Mouse (Mus musculus) kidney, adult 9 months (tissue): ENCODE data around the gene Il34.
A peak's percentile ranks its signal among the peaks of the same experiment; 100 is the strongest.

Source experiments
- DNase-seq: peaks from one replicate; pipeline ENCODE4 v3.0.0; 2022

The Il34 gene

DNA sequence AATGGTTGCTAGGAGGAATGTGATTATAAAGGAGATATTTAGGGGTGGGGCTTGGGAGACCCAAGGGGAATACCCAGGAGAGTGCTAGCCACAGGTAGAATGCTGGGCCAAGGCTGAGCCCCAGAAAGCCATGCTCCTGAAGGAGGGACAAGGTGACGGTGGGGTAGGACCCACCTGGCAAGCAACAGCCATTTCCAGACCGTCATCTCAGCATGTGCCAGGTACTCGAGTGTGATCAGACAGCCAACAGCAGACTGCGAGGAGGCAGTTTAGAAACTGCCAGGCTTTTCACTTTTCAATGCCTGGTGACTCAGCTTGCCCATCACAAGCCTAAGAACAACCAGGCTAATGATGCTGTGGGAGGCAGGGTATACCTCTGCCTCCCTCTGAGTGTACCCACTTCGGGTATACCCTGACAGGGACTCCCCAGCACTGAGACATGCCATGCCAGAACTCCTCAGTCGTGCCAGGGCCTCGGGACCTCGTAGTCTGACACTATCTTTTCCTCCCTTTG lies 74.3 kb downstream of the Il34 start:
- no peak for DNase-seq

DNA sequence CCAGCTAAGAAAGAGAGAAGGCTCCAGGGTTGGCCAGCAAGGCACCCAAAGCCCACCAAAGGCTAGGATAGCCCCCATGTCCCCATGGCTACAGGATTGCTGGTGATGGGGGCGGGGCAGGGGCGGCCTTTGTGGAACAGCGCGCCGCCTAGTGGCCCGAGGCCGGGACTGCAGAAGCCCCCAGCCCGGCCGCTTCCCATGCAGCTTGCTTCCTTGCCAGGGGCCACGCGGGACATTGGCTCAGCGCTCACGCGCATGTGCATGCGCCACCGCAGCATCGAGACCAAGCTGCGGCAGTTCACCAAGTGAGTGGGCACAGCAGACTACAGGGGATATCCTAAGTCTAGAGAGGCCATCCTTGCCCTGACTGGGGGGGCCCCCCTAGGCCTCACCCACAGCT lies 78.8 kb downstream of the Il34 start:
- peak; percentile 41 for DNase-seq

DNA sequence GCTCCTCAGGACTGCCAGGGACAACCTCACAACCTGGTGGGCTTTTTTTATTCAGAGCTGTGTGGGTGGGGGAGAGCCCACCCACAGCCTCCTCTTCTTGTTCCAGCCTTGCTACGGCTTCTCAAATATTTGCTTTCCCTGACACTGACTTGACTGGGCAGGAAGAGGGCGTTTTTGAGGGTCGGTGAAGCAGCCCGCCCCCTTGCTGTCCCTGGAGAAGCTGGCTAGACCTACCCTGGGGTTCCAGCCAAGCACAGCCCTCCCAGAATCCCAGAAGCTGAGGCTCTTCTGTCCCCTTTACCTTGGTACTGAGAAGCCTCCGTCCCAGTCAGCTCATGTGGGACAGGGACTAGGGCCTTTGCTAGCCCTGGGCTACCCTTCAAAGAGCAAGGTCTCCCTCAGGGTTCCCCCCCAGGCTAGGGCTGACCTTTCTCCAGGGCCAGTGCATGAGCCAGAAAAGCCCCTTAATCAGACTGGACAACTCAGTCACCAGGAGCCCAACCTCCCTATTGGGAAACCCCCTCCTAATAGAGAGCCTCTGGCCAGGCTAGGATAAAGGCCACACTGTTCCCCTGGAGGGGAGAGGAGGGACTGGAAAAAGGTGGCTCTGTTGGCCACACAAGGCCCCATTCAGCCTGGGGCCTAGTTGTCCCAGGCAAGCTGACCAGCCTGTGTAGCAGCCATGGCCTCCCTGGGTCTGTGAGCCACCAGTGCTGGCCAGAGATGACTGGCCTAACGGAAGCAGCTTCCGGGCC lies 80.5 kb downstream of the Il34 start:
- DNase-seq, result no peak

DNA sequence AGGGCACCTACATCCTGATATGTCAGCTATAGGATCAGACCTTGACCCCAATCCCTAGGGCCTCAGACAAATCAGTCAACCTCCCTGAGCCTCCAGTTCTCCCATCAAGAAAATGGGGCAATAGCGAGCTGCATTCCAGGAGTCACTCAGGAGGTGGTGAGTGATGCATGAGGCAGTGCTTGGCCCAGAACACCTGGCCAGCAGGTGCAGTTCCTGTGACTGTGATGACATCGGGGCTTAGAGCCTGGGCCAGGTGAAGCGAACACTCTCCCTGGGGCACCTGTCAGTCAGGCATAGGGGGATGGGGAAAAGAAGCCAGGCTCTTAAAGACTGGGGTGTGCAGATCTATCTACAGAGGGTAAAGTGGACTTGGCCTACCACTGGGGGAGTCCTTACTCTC lies 81.2 kb downstream of the Il34 start:
- DNase-seq, result no peak

DNA sequence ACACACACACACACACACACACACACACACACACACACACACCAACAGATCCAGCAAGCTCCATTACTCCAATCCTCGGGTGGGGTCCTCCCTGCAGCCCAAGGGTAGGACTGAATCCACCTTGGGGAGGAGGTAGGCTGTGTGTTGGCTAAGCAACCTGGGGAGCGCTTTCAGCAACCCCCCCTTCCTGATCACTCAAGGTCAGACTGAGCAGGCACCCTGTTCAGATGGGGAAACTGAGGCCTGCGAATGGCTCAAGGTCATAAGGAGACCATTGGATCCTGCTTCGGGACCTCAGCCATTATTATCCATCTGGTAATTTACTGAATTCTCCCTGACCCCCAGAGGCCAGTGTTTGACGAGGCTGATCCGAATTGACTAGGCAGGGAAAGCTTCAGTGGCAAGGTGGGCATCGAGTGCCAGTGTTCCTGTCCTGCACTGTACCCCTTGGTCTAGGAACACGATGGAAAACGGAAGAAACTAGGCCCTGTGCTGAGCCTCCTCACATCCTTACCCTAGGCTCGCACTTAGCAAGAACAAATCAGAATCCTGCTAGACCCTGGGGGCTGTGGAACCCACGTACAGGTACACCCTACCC lies 83.2 kb downstream of the Il34 start:
- no peak for DNase-seq

DNA sequence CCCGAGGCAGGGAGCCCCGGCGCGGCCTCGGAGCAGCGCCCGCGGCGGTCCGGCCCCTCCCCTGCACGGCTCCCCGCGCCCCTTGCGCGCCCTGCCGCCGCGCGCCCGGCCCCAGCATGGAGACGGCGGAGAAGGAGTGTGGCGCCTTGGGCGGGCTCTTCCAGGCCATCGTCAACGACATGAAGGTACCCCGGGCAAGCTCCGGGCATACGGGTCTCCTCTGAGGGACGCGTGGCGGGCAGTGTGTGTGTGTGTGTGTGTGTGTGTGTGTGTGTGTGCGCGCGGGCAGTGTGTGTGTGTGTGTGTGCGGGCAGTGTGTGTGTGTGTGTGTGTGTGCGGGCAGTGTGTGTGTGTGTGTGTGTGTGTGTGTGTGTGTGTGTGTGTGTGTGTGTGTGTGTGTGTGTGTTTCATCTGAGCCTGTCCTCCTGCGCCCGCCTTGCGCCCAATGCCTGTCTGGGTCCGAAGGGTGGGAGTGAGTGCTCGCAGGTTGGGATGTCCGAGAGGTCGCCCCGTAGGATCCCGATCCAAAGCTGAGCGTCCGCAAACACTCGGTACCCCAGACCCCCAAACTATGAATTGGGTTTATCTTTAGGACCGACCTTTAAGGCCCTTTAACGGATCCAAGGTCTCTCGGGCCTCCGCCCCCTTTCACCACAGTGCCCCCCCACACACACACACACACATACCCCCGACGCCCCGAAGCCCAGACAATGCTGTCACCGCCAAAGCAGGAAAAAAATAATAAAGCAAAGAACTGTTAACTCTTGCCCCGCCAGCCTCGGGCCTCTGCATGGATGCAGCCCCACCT lies 83.9 kb downstream of the Il34 start:
- DNase-seq, result peak; percentile 33

DNA sequence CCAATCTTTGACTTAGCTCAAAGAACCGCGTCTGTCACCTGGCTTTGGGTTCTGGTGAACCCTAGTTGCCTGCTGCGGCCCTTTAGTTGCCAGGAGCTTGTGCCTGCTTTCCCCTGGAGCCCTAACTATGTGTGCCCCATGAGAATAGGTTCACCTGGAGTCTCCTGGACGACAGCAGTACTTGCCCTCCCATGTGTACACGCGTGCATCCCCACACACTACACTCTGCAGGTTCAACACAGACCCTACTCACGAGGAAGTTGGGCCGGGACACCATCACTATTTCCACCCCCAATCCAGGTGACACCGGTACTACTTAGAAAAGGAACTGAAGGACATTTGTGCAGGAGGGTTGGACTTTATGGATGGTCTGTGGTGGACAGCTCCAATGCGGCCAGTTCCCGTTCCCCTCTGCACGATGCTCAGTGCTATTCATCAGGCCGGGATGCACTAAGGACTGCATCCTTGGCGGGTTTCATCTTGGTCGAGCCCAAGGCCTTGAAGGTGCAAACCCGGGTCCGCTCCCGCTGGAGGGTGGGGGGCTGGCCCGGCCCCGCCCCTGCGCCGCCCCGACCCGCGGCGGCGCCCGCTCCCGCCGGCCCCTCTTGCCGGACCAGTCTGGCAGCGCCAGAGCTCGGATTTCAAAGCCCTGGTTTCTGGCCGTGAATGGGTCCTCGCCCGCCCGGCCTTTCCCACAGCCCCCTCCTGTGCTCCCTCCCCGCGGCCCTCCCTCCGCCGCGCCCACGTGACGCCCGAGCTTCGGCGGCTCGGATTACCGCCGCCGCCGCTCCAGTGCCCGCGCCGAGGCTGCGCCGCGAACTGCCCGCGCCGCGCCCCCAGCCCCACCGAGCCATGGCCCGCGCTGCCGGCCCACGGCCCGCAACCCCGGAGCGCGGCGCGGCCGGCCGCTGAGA lies 84.8 kb downstream of the Il34 start, which contains the start of gene Mtss1l:
Gene Mtss1l (plus strand): TSS at position 792 of the 914 bp plus-strand sequence.
- DNase-seq, result peak; percentile 69

DNA sequence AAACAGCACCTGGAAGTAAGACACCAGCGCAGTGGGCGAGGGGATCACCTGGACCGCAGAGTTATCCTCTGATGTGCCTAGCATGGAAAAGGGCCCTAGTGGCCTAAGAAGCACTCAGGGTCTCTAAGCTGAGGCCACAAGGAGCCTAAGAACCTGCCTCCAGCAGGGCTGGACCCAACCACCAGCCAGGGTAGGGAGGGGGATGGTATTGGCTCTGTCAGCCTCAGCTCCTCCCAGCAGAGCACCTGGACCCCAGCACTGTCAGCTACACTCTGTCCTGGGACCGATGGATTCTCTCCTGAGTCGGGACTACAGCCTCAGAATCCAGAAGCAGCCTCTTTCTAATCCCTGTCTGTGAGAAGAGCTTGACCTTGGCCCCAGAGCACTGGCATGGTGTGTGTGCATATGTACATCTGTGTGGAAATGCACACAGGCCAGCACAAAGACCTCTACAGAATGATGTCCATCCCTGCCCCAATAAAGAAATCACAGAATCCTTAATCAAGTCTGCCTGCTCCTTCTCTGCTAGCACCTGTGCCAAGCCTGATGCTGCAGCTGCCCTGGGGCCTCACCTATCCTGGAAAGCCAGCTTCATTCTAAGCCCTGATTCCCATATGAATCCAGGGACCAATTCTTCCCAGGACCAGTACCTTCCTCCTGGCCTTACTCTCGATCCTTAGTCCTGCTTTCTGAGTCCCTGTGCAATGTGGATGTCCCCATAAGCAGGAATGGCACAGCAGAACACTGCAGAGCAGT lies 85.6 kb downstream of the Il34 start:
- DNase-seq, result no peak

DNA sequence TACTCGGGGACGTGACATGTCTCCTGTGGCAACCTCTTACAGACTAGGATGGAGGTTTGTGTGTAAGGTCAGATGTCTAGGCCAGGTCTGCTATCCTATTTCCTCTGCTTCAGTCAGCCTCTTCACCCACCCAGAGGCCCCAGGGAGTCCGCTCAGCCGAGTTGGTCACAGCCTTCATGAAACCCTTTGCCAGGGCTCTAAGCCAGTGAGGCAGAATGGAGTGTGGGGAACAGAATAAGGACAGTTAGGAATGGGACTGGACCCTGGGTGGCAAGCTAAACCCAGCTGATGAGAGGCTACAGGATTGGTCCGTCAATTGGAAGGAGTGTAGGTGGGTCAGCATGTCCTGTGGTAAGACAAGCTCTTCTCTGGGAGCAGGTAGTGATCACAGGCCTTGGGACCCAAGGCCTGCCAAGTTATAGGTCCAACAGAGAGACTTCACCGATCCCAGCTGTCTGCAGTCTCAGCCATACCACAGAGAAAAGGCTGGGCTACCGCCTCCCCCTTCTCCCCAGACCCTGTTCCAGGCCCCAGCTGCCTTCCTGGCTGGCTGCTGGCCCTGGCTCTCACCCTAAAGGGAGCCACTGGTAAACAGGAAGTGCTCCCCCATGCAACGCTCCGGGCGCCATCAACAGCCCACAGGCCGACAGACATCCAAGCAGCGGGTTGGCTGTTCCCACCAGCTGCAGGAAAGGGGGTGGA lies 86.6 kb downstream of the Il34 start:
- DNase-seq, result peak; percentile 58

DNA sequence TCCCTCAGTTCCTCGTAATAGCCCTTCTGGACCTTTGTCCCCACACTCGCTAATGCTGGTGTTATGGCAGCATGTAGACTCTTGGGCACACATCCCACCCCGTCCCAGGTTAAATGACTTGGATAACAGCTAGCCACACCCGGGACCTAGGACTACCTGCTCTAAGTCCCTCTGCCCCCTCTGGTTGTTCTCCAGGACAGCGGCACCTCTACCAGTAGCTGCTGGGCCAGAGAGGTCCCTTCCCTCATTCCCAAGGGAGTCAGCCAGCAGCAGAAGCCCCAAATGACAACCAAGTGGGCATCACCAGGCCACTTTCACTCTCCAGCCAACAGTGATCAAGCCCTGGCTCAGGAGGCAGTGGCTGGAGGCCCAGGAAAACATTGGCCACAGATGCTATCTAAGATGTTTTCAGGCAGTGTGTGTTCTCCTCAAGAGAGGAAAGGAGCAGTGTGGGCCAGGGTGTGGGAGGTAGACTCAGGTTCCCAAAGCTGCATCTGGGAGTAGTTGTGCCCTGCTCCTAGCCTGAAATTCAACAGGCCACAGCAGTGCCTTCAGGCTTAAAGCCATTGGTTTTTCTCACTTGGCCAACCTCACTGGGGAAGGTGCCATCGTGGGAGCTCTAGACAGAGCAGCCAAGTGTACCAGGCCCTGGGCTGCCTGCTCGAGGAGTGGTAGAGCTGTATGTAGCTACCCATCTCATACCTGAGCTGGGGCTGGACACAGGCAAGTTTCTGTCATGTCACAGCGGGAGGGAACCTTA lies 87.3 kb downstream of the Il34 start:
- DNase-seq, result no peak

DNA sequence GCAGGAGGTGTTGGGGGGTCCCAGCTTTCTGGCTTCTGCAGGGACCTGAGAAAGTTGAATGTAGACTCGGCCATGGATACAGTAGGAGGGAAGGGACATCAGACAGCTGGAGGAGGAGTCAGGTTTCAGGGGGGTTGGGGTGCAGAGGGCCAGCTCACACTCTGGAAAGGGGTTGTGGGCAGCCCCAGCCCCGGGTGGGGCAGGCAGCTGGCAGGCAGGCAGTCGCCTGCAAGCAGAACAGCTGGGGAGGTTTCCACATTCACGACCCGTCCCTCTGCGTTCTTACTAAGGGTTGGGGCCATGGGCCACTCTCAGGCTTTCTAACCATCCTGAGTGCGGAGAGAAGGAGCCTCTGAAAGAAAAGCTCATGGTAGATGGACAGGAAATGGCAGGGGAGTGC lies 88.6 kb downstream of the Il34 start:
- DNase-seq, result no peak

DNA sequence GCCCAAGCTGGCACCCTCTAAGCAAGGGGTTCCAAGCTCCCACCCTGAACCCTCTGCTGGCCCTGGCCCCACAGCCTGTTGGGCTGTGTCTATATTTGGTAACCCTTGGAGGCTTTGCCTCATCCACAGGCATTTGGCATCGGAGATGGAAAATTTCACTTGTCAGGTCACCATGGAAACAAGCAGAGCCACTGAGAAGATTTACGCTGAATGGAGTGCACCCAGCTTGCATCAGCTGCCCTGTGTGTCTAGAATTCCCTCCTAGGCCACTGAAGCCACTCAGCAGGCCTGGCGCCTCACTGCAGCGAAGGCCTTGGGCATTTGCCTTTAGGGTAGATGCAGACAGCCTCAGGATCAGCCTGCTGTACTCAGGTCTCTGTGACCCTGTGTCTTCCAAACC lies 89.6 kb downstream of the Il34 start:
- DNase-seq, result peak; percentile 61

DNA sequence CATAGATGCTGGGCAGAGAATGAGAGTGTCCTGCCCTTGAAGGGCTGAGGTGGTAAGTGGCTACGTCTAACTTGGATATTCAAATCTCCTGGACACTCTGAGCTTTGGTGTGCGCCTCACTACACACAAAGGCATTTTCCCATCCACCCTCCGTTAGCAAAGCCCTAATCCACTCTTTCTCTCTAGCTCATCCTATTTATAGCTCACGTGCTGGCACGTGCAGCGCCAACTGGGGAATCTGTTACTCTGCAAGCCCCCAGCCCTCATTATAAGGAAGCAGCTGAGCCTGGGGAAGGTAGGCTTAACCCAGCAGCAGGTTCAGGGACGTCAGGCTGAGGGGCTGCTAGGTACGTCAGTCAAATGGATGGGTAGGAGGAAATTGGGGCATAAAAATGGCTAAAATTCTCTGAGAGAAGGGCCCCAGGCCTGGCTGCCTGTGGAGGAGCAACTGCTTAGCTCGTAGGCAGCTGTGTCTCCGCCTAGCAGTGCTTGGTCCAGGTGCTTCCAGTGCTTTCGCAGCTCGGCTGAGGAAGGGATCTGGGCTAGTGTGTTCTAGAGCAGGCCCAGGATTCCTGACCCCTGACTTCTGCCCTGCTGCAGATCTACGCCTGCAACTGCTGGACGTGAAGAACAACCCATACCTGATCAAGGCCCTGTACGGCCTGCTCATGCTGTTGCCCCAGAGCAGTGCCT lies 90.8 kb downstream of the Il34 start:
- no peak for DNase-seq

DNA sequence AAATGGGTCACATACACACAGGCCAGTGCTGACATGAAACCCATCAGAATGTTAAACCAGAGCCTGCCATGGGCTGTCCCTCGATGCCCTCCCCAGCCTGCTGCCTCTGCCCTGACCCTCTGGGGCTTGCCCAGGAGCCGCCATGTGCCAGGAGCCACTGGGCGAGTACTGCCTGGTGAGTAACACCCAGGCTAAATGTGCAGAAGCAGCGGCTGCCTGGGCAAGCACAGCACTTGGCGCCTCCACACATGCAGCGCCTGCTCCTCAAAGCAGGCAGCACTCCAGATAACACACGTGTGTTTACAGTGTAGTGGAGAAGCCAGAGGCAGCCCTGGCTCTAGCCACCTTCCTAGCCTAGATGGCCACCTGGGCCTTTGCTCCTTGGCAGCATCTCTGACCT lies 92.7 kb downstream of the Il34 start:
- no peak for DNase-seq

DNA sequence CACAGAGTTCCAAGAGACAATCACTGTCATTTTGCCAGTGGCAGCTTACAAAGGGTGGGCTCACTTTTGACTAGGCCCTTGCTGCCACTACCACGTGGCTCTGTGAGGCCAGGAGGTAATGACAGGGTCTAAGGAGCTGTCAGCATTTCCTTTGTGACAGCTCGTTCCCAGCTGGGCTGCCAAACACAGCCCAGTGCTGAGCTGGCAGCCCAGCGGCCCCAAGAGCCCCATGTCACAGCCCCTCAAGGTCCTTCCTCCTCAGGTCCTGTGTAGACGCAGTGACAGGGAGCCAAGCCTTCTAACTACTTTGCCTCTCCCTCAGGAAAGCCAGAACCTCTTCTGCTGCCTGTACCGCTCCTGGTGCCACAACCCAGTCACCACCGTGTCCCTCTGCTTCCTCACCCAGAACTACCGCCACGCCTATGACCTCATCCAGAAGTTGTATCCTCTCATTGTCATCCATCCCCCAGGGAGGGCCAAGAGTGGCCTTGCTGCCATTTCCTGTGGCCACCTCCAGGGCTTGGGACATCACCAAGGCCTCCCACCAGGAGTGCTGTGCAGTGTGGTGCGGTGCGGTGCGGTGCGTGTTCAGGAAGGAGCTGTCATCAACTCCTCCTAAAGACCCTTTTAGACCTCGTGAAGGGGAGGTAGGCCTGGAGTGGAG lies 94.3 kb downstream of the Il34 start:
- DNase-seq, result peak; percentile 66

DNA sequence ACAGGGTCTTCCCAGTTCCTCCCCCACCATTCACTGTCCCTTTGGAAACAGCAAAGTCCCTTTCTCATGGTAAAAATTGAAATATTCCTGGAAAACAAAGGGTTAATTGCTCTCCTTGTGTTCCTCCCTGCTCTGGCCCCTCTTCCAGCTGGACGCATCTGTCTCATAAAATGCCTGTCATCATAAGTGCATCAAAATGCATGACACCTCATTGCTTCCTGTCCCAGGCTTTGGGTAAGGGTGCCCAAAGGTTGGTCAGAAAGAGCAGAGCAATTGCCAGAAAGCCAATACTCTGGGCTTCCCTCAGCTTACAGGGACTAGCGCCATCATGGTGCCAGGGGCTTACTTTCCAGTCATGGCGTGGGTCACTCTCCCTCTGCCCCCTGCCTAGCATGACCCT lies 95.1 kb downstream of the Il34 start:
- DNase-seq, result no peak

DNA sequence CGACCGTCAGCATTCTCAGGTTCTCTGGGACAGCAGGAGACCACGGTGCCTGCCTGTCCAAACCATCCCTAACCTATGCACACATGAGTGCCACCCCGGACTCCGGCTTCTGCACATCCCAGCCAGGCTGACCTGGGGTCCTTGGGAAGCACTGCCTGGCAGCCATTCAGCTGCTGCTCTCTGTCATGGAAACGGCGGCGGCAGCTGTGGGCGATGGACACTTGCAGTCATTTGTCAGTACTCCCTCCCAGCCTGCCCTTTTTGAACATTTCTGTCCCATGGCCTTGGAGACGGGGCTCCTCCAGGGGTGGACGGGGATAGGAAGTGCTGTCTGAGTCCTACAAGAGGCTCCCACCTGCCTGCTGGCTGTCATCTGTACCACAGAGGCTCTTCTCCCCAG lies 97.3 kb downstream of the Il34 start:
- no peak for DNase-seq

DNA sequence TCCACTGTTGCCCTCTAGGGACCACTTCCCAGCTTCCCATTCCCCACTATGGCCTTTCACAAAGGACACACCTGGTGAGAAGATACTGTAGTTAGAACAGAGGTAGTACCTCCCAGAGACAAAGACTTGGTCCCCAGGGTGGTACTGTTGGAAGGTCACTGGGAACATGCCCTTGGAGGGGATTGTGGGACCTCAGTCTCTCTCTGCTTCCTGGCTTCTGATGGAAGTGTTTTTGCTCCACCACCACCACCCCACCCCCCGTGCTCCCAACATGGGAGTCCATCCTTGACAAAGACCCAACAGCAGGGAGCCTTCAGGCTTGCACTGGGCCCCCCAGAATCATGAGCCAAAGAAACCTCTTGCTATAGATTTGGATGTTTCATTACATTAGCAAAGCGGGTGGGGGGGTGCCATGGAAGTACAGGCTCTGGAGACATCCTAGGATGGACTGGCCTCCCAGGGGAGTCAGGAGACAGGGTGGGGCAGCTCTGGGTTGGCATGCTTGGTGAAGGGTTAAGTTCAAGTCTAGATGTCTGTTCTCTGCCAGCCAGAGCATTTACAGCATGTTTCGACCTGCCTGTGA lies 99.3 kb downstream of the Il34 start:
- DNase-seq, result no peak
